Mouse (Mus musculus): ENCODE data around the gene Nt5c.
"Not testable (repeated sequence)": the region's sequence is repeated elsewhere in the genome, so short reads cannot be mapped to it uniquely, and the experiment has no call there.

Nt5c gene

GRCm38 (mm10) chr11:115463397-115463796 is 28.3 kb downstream of the Nt5c start:
- no peak for DNase-seq

- DNase-seq, result no peak
These were observed 29.3 kb downstream of the Nt5c start, which contains the start of gene Slc16a5 for GRCm38 (mm10) chr11:115462243-115462891. Gene Slc16a5, plus strand, starts transcription at chr11:115462474.

GRCm38 (mm10) chr11:115461846-115462242 is 29.8 kb downstream of the Nt5c start:
- DNase-seq, result no peak

- DNase-seq, result no peak
These were observed 30.7 kb downstream of the Nt5c start for GRCm38 (mm10) chr11:115460976-115461375.

- no peak for DNase-seq
These were observed 34.3 kb downstream of the Nt5c start for GRCm38 (mm10) chr11:115457405-115457804.

GRCm38 (mm10) chr11:115456182-115456581 is 35.5 kb downstream of the Nt5c start:
- DNase-seq, result peak; percentile 24

- no peak for DNase-seq
These were observed 36.0 kb downstream of the Nt5c start for GRCm38 (mm10) chr11:115455619-115456018.

GRCm38 (mm10) chr11:115454822-115455221 is 36.8 kb downstream of the Nt5c start:
- not testable (repeated sequence) for DNase-seq

GRCm38 (mm10) chr11:115453306-115453705 is 38.4 kb downstream of the Nt5c start:
- no peak for DNase-seq

GRCm38 (mm10) chr11:115452281-115452860 is 39.3 kb downstream of the Nt5c start:
- peak; percentile 79 for DNase-seq

GRCm38 (mm10) chr11:115451781-115452241 is 39.9 kb downstream of the Nt5c start:
- DNase-seq, result no peak

- no peak for DNase-seq
These were observed 41.5 kb downstream of the Nt5c start for GRCm38 (mm10) chr11:115450176-115450575.

GRCm38 (mm10) chr11:115448998-115449397 is 42.7 kb downstream of the Nt5c start:
- DNase-seq, result no peak

GRCm38 (mm10) chr11:115448075-115448474 is 43.6 kb downstream of the Nt5c start:
- no peak for DNase-seq

GRCm38 (mm10) chr11:115447321-115447885 is 44.3 kb downstream of the Nt5c start:
- no peak for DNase-seq

- no peak for DNase-seq
These were observed 44.8 kb downstream of the Nt5c start for GRCm38 (mm10) chr11:115446906-115447305.

GRCm38 (mm10) chr11:115441417-115441816 is 50.2 kb downstream of the Nt5c start:
- no peak for DNase-seq
